Mouse (Mus musculus): Measurements from ENCODE around the gene Rprml.

GRCm38 (mm10) chr11:103647921-103648620 lies 1.3 kb upstream of the Rprml start:
- TF ChIP-seq CTCF (IDR thresholded peaks at IDR 0.05; ENCODE audit: control insufficient read depth, insufficient read depth, insufficient read length) (no peak), FOSL1 (IDR thresholded peaks at IDR 0.05; ENCODE audit: insufficient read depth, low read length, poor library complexity, severe bottlenecking) (no peak)

Data from C2C12 (cell line).